Mouse (Mus musculus) left cerebral cortex, adult 18-20 months (tissue): ENCODE results near the gene Rps6ka5. TPM values are rescaled to one million over a fixed set of nuclear protein-coding genes. Genes with fewer than 3 reads are reported as not detected.

Experiments used
- DNase-seq, 2 experiments: peaks; one replicate each; pipeline ENCODE4 v3.0.0; 2021 to 2022; ENCODE audit warnings: low spot score in 2 of 2, mixed read lengths in 1 of 2
- total RNA-seq, 2 experiments: library from RNA; stranded (reverse); gene quantifications; 2 replicates each; pipeline ENCODE4 v1.2.3; 2021

Gene Rps6ka5
- total RNA-seq, 2 experiments from 2014 or later, result 22.8 to 27.7 TPM

DNA sequence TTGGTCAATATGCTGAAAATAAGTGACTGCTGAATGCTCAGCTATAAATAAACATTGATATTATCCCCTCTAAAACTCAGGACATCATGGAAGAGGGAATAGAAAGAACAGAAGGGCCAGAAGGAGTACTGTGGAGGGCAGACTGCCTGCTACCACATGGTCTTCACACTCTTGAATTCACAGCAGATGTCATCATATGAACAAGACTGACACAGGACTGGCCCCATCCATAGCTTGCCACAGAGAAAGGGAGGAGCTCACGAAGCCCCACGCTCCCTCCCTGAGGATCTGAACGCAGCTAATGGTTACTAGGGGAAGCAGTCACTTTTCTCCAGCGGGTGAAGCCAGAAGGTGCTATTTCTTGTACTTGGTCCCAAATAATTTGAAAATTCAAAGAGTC lies 61.5 kb downstream of the Rps6ka5 start:
- DNase-seq, result no peak

- DNase-seq, result no peak
Measured at GRCm38 (mm10) chr12:100660076-100660475, 66.7 kb downstream of the Rps6ka5 start.

- DNase-seq, result no peak
Measured at GRCm38 (mm10) chr12:100655972-100656371, 70.8 kb downstream of the Rps6ka5 start.

DNA sequence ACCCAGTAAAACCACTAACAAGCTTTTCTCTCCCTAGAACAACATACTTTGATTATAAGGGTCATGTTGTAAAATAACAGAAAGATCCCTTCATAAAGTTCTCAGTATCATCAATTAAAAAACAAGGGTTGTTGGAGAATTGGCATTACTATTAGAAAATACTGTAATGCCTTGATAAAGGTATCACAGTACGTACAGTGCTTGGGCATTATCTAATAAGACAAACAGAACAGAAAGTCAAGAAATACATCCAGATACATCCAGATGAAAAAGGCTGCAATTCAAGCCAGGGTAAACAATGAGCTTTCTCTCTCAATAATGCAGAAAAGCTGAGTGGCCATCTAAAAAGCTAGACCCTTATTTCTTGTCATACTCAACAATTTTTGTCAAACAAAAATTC lies 84.8 kb downstream of the Rps6ka5 start:
- no peak for DNase-seq

DNA sequence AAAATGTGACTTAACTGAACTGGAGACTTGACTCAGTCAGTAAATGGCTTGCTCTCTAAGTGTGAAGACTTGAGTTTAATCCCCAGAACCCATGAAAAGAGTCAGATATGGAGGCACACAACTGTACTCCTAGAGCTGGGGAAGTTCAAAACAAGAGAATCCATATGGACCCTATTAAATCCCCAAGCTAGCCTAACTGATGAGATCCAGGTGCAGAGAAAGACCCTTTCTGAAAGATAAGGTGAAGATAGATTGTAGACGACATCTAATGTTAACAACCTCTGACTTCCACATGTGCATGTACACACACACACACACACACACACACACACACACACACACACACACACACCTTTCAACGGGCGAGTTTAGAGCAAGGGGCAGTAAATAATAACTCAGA lies 86.1 kb downstream of the Rps6ka5 start:
- DNase-seq, result no peak

GRCm38 (mm10) chr12:100639680-100640079 lies 87.1 kb downstream of the Rps6ka5 start:
- DNase-seq, result peak; percentile 43 to 60

GRCm38 (mm10) chr12:100637886-100638285 lies 88.9 kb downstream of the Rps6ka5 start:
- no peak for DNase-seq

- DNase-seq, result no peak
Measured at GRCm38 (mm10) chr12:100636733-100637132, 90.0 kb downstream of the Rps6ka5 start.

DNA sequence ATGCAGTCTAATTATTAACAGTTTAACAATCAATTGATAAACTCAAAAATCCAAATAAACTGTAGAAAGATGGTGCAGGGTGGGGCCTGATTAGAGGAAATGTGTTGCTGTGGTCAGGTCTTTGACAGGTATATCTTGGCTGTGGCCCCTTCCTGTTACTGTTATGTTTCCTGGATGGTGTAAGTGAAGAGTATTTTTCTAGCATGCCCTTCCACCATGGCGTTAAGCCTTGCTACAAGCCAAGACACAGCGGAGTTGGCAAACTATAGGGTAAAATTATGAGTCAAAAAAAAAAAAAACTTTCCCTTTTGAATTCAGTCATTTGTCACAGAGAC lies 90.5 kb downstream of the Rps6ka5 start:
- no peak for DNase-seq

DNA sequence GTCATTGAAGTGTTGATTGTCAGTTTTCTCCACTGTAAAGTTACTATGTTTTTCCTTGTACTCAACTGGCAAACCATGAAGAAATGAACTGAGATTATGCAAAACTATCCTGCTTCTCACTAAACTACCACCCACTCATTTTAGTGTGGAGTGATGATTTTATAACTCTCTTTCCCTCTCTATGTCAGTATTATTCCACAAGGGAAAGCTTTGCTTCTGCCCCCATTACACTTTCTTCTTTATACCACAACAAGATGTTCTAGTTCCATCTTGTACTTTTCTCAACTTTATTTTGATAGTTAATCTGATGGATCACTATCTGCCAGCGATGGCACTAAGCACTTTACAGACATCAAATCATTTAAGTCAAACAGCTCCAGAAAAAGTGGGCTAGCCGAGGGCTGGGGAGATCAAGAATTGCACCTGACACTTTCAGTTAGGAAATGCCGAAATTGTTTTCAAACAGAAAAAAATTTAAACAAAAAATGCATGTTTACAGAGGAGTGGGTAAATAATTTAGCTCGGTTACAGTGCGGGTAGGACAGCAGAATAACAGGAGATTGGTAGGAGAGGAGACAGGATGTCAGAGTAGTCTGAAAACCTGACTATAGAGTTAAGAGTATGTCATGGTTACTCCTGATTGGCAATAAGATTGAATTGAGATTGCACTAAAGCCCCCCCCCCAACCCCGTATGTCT lies 91.0 kb downstream of the Rps6ka5 start:
- no peak for DNase-seq

DNA sequence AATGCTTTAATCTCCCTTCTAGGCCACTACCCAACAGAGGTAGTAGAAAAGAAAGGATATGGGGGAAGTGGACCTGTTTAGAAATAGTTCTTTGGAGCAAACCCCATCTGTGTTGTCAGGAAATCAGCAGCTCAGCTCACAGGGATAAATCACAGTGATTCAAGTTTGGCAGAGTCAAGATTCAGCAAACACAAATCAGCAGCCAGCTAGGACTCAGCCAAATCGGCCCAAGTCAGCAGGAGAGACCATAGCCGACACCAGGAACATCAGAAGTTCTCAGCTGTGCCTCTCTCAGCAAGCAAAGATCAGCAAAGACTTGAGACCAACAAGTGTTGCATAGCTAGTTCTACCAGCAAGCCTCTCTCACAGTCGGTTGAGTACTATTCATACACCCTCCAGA lies 93.6 kb downstream of the Rps6ka5 start:
- no peak for DNase-seq

GRCm38 (mm10) chr12:100631286-100631685 lies 95.5 kb downstream of the Rps6ka5 start:
- no peak for DNase-seq

- DNase-seq, result no peak
Measured at GRCm38 (mm10) chr12:100629126-100629920, 97.5 kb downstream of the Rps6ka5 start.

DNA sequence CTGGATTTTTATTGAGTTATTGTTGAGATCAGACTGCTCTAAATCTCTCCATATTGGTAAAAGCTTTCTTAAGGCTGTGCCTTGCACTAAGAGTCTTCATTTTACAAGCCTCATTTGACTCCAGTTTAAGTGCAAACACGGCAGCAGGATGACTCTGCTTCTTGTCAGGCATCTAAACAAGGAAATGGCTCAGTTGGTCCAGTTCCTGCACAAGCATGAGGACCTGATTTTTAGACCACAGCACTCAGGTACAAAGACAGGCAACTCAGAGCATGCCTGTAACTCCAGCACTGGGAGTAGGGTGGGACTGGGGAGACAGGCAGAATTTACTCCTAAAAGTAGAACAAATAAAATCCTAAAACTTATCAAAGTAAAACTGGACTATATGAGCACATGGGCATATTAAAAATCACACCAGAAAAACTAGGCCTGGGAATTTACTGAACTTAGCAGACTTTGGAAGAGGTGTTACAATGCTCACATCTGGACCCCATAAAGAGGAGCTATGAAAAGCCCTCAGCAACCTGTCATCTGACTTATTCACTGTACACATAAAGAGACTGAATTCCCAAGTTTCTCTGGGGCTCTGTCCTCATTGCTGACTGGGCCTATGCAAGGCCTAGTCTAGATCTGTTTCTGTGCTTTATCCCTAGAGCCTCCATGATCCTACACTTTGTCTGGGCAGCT lies 99.6 kb downstream of the Rps6ka5 start:
- no peak for DNase-seq

- no peak for DNase-seq
Measured at GRCm38 (mm10) chr12:100626273-100626990, 100.4 kb downstream of the Rps6ka5 start.

DNA sequence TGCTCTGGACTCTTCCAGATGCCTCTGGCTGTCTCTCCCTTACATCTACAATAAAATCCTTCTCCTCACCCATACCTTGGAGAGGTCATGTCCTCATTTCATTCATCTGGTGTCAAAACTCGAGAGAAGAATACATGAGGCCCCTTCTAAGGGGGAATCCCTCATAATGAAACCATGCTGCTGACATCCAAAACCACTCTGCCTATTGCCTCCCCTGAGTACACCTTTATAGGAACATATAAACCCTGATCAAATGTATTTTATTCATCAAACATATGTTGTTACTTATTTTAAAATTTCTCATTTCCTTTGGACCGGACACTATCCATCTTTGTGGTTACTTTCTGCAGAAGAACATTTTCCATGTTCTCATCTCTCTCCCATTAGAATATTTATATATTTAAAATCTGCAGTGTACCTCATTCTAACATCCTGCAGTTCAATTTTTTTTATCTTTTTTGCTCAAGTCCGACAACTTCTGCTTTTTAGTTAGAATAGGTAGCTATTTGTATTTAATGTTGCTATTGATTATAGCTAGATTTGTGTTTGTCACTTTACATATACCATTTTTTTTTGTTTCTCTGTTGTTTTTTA lies 101.8 kb downstream of the Rps6ka5 start:
- no peak for DNase-seq

DNA sequence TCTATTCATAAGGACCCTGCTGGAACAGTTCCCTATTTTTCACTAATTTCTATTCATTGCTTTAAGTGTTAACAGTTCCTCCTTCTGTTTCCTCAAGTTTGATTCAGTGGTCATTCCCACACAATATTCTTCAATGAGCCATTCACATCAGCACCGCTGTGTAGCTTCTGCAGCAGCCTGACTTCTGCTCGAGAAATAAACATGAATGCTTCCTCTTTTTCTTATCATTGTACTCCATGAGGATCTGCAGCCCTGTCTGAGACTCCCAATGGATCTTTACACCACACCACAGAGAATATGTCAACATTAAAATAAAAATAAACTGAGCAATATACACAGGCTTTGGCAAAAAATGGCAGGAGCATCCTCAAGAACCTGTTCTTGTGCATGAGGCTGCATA lies 111.5 kb downstream of the Rps6ka5 start:
- no peak for DNase-seq

DNA sequence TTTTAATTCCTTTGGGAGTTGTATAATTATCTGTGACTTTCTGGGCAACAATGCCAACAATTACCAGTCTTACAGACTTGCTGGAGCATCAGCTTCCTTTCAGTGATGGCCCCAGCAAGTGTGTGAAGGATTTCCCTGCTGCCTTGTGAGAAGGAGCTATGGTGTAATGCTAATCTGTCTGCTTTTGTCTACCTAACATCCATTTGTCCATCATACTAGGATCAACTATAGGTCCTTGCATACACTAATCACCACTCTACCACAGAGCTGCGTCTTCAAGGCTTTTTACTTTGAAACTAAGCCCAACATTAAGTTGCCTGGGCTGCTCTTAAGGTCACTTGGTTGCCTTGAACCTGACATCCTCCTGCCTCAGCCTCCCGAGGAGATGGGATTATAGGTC lies 112.9 kb downstream of the Rps6ka5 start:
- no peak for DNase-seq

- no peak for DNase-seq
Measured at GRCm38 (mm10) chr12:100613192-100613700, 113.5 kb downstream of the Rps6ka5 start.

DNA sequence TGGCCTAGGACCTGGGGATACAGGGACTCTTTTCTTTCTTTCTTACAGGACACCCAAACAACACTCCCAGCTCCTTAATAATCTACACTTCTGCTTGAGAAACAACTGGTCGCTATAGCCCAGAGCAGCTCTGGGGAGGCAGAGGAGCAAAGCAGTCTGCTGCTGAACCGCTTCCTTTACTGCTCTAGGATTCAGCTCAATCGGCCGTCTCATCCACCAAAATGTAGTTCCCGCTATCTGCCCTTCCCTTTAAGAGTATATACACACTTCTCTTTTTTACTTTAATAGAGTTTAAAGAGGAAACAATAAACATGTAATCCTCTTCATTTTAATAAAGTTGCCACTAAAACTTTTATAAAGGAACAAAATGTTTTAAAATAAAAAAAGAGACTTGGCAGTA lies 117.0 kb downstream of the Rps6ka5 start:
- no peak for DNase-seq

DNA sequence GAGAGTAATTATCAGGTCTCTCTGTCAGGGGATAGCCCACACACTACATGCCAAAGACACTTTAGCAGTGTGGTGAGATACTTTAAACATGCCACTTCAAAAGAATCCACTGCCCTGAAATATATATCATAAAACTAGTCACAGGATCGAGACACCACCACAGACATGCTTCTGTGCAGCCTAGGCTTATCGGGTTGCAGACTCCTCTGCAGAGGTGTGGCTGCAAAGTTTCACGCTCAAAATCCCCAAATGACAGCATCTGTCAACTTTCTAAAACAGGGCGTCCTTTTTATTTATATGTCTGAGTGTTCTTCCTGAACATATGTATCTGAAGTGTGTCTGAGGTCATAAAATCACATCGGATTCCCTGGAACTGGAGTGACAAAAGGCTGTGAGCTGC lies 117.7 kb downstream of the Rps6ka5 start:
- no peak for DNase-seq
